ENCODE assay signal across 9 mouse cellular contexts in genomic region chr1:91346892-91347291, GRCm38 (mm10). TPM values are rescaled to one million over a fixed set of nuclear protein-coding genes. Genes with fewer than 3 reads are reported as not detected.
DNase-seq lines count a peak whose midpoint lies in the region; ATAC-seq and TF ChIP-seq lines count a peak whose summit lies in the region.
"Had no signal": no experiment of that assay in that cellular context is flagged by ENCODE, and none has a peak within 500 bp of the region (broad histone marks: within the 10 kb centered on the region; RNA-seq: fewer than 3 reads in every experiment).

No protein-coding gene starts in this region.

- TF ChIP-seq CTCF in cerebellum, adult 2 months (IDR thresholded peaks at IDR 0.05; ENCODE audit: borderline replicate concordance, insufficient read depth, low read depth, low read length) = peak; percentile 89

- H3K27ac ChIP-seq in cerebellum, adult 2 months (ENCODE audit: insufficient read depth, low read length) = no peak overlapping the region
- H3K27ac ChIP-seq in hindbrain, embryonic 15.5 days (replicated peaks) = no peak overlapping the region
- no peak overlapping the region for H3K27ac ChIP-seq in midbrain, embryonic 10.5 days (replicated peaks)

- H3K4me2 ChIP-seq in hindbrain, embryonic 15.5 days = no peak overlapping the region

- TF ChIP-seq POLR2A in cerebellum, adult 2 months (IDR thresholded peaks at IDR 0.05; ENCODE audit: borderline replicate concordance, insufficient read depth, low read length) = no peak

- H3K9me3 ChIP-seq in hindbrain, embryonic 15.5 days = no peaks in the 10 kb centered on the region
- no peaks in the 10 kb centered on the region for H3K9me3 ChIP-seq in midbrain, embryonic 10.5 days (replicated peaks)

- no peaks in the 10 kb centered on the region for H3K36me3 ChIP-seq in hindbrain, embryonic 15.5 days
- H3K36me3 ChIP-seq in midbrain, embryonic 10.5 days = no peaks in the 10 kb centered on the region

- H3K9ac ChIP-seq in hindbrain, embryonic 15.5 days = no peak overlapping the region

- DNase-seq in right cerebral cortex, adult 18-20 months = peak; percentile 52
- DNase-seq in right cerebral cortex, postnatal 36 days (ENCODE audit: low spot score in 2 of 2) = no peak
- peak; percentile 52 to 68 for DNase-seq in cerebellum, adult 2 months
- DNase-seq in forelimb bud, embryonic 11.5 days (ENCODE audit: low read depth, low spot score) = peak; percentile 66
- peak; percentile 45 to 51 for DNase-seq in layer of hippocampus, postnatal 36 days
- DNase-seq in midbrain, embryonic 10.5 days (ENCODE audit: low spot score) = peak; percentile 76
- peak; percentile 40 for DNase-seq in spleen, adult 12 weeks (ENCODE audit: low spot score)

- peak; percentile 65; the same call in 1 of the 2 replicates for ATAC-seq in hindbrain, embryonic 15.5 days (ENCODE audit: low FRiP score, low read depth)

- WGBS in cerebellum, adult 2 months = 38% methylated on average over 3 of the region's 3 CpGs
- WGBS in hindbrain, embryonic 15.5 days = 32% methylated on average over 3 of the region's 3 CpGs
- WGBS in midbrain, embryonic 10.5 days = 37% methylated on average over 3 of the region's 3 CpGs

- H3K27me3 ChIP-seq in cerebellum, adult 2 months (ENCODE audit: control insufficient read depth, insufficient read depth, low read length) = peaks cover 2% of the 10 kb centered on the region; the same call in 1 of the 2 replicates
- H3K27me3 ChIP-seq in hindbrain, embryonic 15.5 days = peaks cover 40% of the 10 kb centered on the region
- H3K27me3 ChIP-seq in midbrain, embryonic 10.5 days (ENCODE audit: low read depth, poor library complexity, severe bottlenecking) = peaks cover 53% of the 10 kb centered on the region

- no peak overlapping the region for H3K4me3 ChIP-seq in cerebellum, adult 2 months (replicated peaks; ENCODE audit: insufficient read depth, low read depth, low read length)
- no peak overlapping the region for H3K4me3 ChIP-seq in hindbrain, embryonic 15.5 days
- H3K4me3 ChIP-seq in midbrain, embryonic 10.5 days = no peak overlapping the region
- H3K4me3 ChIP-seq: myocyte had no signal

- no peaks in the 10 kb centered on the region for H3K4me1 ChIP-seq in cerebellum, adult 2 months (ENCODE audit: control insufficient read depth, insufficient read depth, low read length)
- peaks cover 13% of the 10 kb centered on the region for H3K4me1 ChIP-seq in hindbrain, embryonic 15.5 days (replicated peaks)
- peaks cover 27% of the 10 kb centered on the region for H3K4me1 ChIP-seq in midbrain, embryonic 10.5 days

RNA-seq across cellular contexts. Expression of gene Klhl30, which starts 3.9 kb away (rescaled TPM):
- polyA plus RNA-seq in cerebellum, adult 2 months (2012; rRNA removed) = 0.13 and 0.14 TPM in 2 replicates
- 0.09 and 0.13 TPM in 2 replicates for polyA plus RNA-seq in hindbrain, embryonic 15.5 days (2015; fragmentation: Nextera tagmentation; extraction: Ambion mirVana)
- not detected for total RNA-seq in layer of hippocampus, postnatal 36 days (2021)
- polyA plus RNA-seq in midbrain, embryonic 10.5 days (2016; fragmentation: Nextera tagmentation; extraction: Ambion mirVana) = 0.04 and 0.17 TPM in 2 replicates

RNA-seq across cellular contexts. Expression of gene Erfe, which starts 19.3 kb away (rescaled TPM):
- 0.11 TPM in 1 of 2 replicates, not detected in the other for polyA plus RNA-seq in cerebellum, adult 2 months (2012; rRNA removed)
- 0.33 and 0.54 TPM in 2 replicates for polyA plus RNA-seq in hindbrain, embryonic 15.5 days (2015; fragmentation: Nextera tagmentation; extraction: Ambion mirVana)
- not detected for total RNA-seq in layer of hippocampus, postnatal 36 days (2021)
- 0.42 and 1.2 TPM in 2 replicates for polyA plus RNA-seq in midbrain, embryonic 10.5 days (2016; fragmentation: Nextera tagmentation; extraction: Ambion mirVana)

RNA-seq across cellular contexts. Expression of gene Espnl, which starts 25.0 kb away (rescaled TPM):
- 0.03 and 0.05 TPM in 2 replicates for polyA plus RNA-seq in cerebellum, adult 2 months (2012; rRNA removed)
- polyA plus RNA-seq in hindbrain, embryonic 15.5 days (2015; fragmentation: Nextera tagmentation; extraction: Ambion mirVana) = 0.05 and 0.18 TPM in 2 replicates
- under 1 TPM in 1 of 2 experiments, not detected in 1; 0.07 TPM for total RNA-seq in layer of hippocampus, postnatal 36 days (2021)
- polyA plus RNA-seq in midbrain, embryonic 10.5 days (2016; fragmentation: Nextera tagmentation; extraction: Ambion mirVana) = not detected in 2 replicates

RNA-seq across cellular contexts. Expression of gene Scly, which starts 48.8 kb away (rescaled TPM):
- polyA plus RNA-seq in cerebellum, adult 2 months (2012; rRNA removed) = 28.7 and 29.9 TPM in 2 replicates
- 11.9 and 13.5 TPM in 2 replicates for polyA plus RNA-seq in hindbrain, embryonic 15.5 days (2015; fragmentation: Nextera tagmentation; extraction: Ambion mirVana)
- 10 to 100 TPM; 19.8 to 22.3 TPM for total RNA-seq in layer of hippocampus, postnatal 36 days (2021)
- polyA plus RNA-seq in midbrain, embryonic 10.5 days (2016; fragmentation: Nextera tagmentation; extraction: Ambion mirVana) = 17.3 and 18.6 TPM in 2 replicates

RNA-seq across cellular contexts. Expression of gene Ilkap, which starts 51.7 kb away (rescaled TPM):
- 101 and 103 TPM in 2 replicates for polyA plus RNA-seq in cerebellum, adult 2 months (2012; rRNA removed)
- polyA plus RNA-seq in hindbrain, embryonic 15.5 days (2015; fragmentation: Nextera tagmentation; extraction: Ambion mirVana) = 145 and 147 TPM in 2 replicates
- 10 to 100 TPM; 65.3 to 70.8 TPM for total RNA-seq in layer of hippocampus, postnatal 36 days (2021)
- 173 and 177 TPM in 2 replicates for polyA plus RNA-seq in midbrain, embryonic 10.5 days (2016; fragmentation: Nextera tagmentation; extraction: Ambion mirVana)

Comparison
In these comparisons a context has a peak if more than half of its experiments do, and no peak if none do; other contexts are left out.
1. DNase-seq: peak in right cerebral cortex, adult 18-20 months (single experiment), cerebellum, adult 2 months (2 of 2), forelimb bud, embryonic 11.5 days (single experiment), layer of hippocampus, postnatal 36 days (2 of 2), midbrain, embryonic 10.5 days (single experiment) and spleen, adult 12 weeks (single experiment); none in right cerebral cortex, postnatal 36 days (0 of 2).